Mouse (Mus musculus) liver, embryonic 14.5 days (tissue): ENCODE data around the gene Sema5a. TPM values are rescaled to one million over a fixed set of nuclear protein-coding genes. Genes with fewer than 3 reads are reported as not detected.

Source experiments
- ATAC-seq: fragments of 200-750 bp; cut with Nextera tagmentation; 2 replicates; pipeline ENCODE4 v1.8.0; 2017; ENCODE audit warnings: moderate number of reproducible peaks, mild to moderate bottlenecking, moderate library complexity; ENCODE audit not compliant: insufficient read depth
- DNase-seq, 3 experiments: peaks; one replicate each; pipeline ENCODE4 v3.0.0-alpha.2; 2012 to 2013; ENCODE audit warnings: low read depth in 3 of 3, low spot score in 3 of 3
- H3K27ac ChIP-seq: fragments of 300-500 bp; sonication (generic); 2 replicates; pipeline ENCODE4 v1.5.1; 2014; ENCODE audit warnings: moderate library complexity, mild to moderate bottlenecking, control low read depth, inconsistent platforms
- H3K27me3 ChIP-seq: fragments of 300-500 bp; sonication (generic); 2 replicates; pipeline ENCODE4 v1.6.1; 2014; ENCODE audit warnings: mild to moderate bottlenecking, low read length, moderate library complexity; ENCODE audit not compliant: control insufficient read depth, insufficient read depth
- H3K36me3 ChIP-seq: fragments of 300-500 bp; sonication (generic); replicated peaks from 2 replicates; pipeline ENCODE4 v1.6.1; 2014; ENCODE audit warnings: low read depth; ENCODE audit not compliant: control insufficient read depth, insufficient read depth
- H3K4me1 ChIP-seq, 2 experiments: fragments of 200-500 bp in 1 of 2; fragments of 300-500 bp in 1 of 2; sonication (generic) in 1 of 2; replicated peaks; 2 replicates each; pipeline ENCODE4 v1.6.1; 2012 to 2014; ENCODE audit warnings: antibody characterized with exemption in 1 of 2, inconsistent platforms in 1 of 2, low read length in 1 of 2; ENCODE audit not compliant: control insufficient read depth in 2 of 2, insufficient read depth in 2 of 2
- H3K4me2 ChIP-seq: fragments of 300-500 bp; sonication (generic); 2 replicates; pipeline ENCODE4 v1.6.1; 2014; ENCODE audit warnings: low read depth, mild to moderate bottlenecking, control low read depth, moderate library complexity
- H3K4me3 ChIP-seq, 2 experiments: fragments of 200-500 bp in 1 of 2; fragments of 300-500 bp in 1 of 2; sonication (generic) in 1 of 2; 2 replicates each; pipeline ENCODE4 v1.5.1; 2012 to 2014; ENCODE audit warnings: low read depth in 2 of 2, low read length in 2 of 2, mild to moderate bottlenecking in 2 of 2, control low read depth in 1 of 2, inconsistent platforms in 1 of 2, moderate library complexity in 1 of 2; ENCODE audit not compliant: insufficient read depth in 1 of 2
- H3K9ac ChIP-seq: fragments of 300-500 bp; sonication (generic); replicated peaks from 2 replicates; pipeline ENCODE4 v1.6.1; 2014; ENCODE audit warnings: mild to moderate bottlenecking, control low read depth, moderate library complexity
- H3K9me3 ChIP-seq: fragments of 300-500 bp; sonication (generic); 2 replicates; pipeline ENCODE4 v1.6.1; 2016; ENCODE audit warnings: low read length, mixed read lengths; ENCODE audit not compliant: control insufficient read depth
- CTCF ChIP-seq: IDR thresholded peaks from 2 replicates; pipeline ENCODE4 v1.5.1; 2016; ENCODE audit warnings: antibody characterized with exemption, low read depth, control low read depth
- EP300 ChIP-seq: IDR thresholded peaks from 2 replicates; pipeline ENCODE4 v1.6.1; 2016; ENCODE audit warnings: antibody characterized with exemption, low read depth
- WGBS: fragments of 180-500 bp; shearing (Covaris S2); extraction: QIAGEN DNeasy Blood & Tissue Kit; methylation state at CpG from one replicate; pipeline ENCODE4 v1.1.7; 2014; ENCODE audit not compliant: insufficient replicate concordance; 5-methylcytosine and 5-hydroxymethylcytosine counted together
- polyA plus RNA-seq, 2 experiments: library from polyadenylated mRNA; depleted of rRNA in 1 of 2; stranded (reverse) in 1 of 2; unstranded in 1 of 2; fragments of >200 nt; fragmentation: Nextera tagmentation in 1 of 2; extraction: Ambion mirVana in 1 of 2; gene quantifications; 2 replicates each; pipeline versions ENCODE4 v1.2.1 to v1.2.3; 2012 to 2014

The Sema5a gene
- polyA plus RNA-seq, 2 experiments = 0.29 to 0.35 TPM

DNA sequence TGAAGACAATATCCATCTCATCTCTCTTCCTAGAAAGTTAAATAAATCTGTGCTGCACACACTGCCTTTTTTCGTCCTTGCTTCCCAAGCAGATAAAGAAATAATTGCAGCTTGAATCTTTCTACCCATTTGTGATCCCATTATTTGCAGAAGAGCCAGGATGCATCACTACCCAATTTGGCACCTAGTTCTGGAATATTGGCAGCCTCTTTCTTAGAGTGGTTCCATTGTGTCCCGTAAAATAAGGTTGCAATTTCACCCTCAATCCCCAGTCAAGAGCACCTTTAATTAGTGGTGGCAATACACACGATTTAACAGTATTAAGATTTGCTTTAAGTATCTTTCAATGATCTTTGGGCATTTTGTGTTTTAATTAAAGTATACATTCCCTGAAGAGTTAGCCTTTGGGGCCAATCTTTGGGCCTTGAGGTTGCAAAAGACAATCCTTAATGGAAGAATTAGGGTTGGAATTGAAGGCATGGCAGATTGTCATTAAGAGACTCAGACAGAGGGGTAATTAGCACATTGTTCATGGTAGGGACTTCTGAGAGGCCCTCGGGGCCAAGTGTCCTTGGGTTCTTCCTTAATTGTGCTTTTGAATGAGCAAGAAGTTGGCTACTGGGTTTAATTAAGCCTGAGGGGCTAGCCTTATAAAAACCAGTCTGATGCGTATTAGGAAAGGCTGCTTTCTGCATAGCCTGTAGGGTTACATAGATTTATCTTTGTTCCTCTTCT, 14.9 kb downstream of the Sema5a start:
- no peak for TF ChIP-seq EP300
- TF ChIP-seq CTCF = no peak
- WGBS = 49% methylated on average over 5 of the region's 5 CpGs
- no peaks in the 10 kb centered on the region for H3K27me3 ChIP-seq

DNA sequence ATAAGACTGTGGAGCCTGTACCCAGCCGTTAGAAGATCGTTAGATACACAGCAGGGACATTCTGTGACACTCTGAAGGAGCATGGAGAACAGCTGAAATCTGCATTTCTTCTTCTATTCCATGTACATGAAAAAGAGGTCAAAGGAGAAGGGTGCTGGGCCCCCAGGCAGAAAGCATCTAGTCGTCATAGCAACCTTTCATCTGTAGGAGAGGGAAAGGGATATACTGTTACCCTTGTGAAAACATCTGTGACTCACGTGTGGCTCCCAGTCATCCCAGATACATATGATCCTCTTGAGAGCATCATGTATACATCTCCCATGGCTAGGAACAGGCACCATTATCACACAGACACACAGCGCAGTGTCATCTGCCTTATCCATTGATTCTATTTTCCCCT, 16.3 kb downstream of the Sema5a start:
- no peak for TF ChIP-seq CTCF
- no peak for TF ChIP-seq EP300
- H3K9ac ChIP-seq = no peak overlapping the region
- H3K36me3 ChIP-seq = no peaks in the 10 kb centered on the region
- WGBS = 57% methylated on average over 5 of the region's 5 CpGs
- no peak overlapping the region for H3K4me2 ChIP-seq
- no peak overlapping the region for H3K4me3 ChIP-seq
- ATAC-seq (no peak), DNase-seq (no peak)
- H3K27me3 ChIP-seq = no peaks in the 10 kb centered on the region
- no peaks in the 10 kb centered on the region for H3K9me3 ChIP-seq
- H3K27ac ChIP-seq = no peak overlapping the region
- H3K4me1 ChIP-seq = peaks cover 0 to 5% of the 10 kb centered on the region in 2 experiments; a peak in 2 of 4 replicates

More for the DNA sequence above, 14.9 kb downstream of the Sema5a start:
- H3K4me1 ChIP-seq = no peaks in the 10 kb centered on the region
- no peak overlapping the region for H3K27ac ChIP-seq
- no peak overlapping the region for H3K9ac ChIP-seq
- no peaks in the 10 kb centered on the region for H3K9me3 ChIP-seq
- H3K36me3 ChIP-seq = no peaks in the 10 kb centered on the region
- ATAC-seq (no peak), DNase-seq (no peak)
- H3K4me2 ChIP-seq = no peak overlapping the region
- no peak overlapping the region for H3K4me3 ChIP-seq

DNA sequence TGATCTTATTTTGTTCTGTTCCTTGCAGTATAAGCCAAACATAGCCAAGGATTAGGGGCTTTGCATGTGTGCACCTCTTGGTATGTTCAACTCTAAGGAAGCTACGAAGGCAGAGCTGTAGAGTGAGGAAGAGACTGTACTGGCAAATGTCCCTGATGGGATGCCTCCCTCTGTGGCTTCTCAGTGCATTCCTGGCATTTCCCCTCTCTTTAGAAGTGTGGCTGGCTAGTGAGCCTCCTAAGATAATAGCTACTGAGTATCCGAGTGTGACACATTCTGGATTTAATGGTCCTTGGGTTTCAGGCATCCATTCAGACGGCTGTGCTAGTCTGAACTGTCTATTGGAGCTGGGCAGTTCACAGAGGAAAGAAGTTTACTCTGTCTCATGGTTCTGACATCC, 19.0 kb downstream of the Sema5a start:
- WGBS = 46% methylated on average over 3 of the region's 3 CpGs
- DNase-seq = no peak

DNA sequence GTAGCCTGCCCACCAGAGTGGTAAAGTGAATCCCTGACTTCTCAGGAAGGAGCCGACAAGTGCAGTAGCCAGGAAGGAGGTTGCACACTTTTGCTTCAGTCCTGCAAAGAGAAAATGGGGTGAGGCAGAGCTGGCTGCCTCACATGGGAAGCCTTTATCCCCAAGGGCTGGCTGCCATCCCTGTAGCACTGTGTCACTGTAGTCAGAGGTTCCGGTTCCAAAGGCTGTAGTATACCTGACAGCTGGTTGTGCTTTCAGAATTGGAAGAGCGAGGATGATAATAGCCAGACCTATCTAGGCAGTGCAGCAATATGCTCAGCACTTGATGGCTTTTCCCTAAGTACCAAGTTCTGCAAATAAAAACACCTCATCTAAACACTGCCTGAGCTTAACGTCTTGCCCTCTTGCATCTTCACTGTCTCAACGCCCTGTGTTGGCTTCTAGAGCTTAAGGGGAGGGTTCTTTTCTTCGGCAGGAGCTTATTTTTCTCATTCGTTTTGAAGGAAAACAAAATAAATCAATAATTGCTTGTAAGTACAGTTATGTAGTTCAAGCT, 20.3 kb downstream of the Sema5a start:
- H3K4me1 ChIP-seq = peaks cover 0 to 11% of the 10 kb centered on the region in 2 experiments; a peak in 2 of 4 replicates
- no peak overlapping the region for H3K4me3 ChIP-seq
- no peaks in the 10 kb centered on the region for H3K9me3 ChIP-seq
- ATAC-seq (no peak), DNase-seq (no peak)
- H3K36me3 ChIP-seq = no peaks in the 10 kb centered on the region
- no peak overlapping the region for H3K27ac ChIP-seq
- TF ChIP-seq CTCF (no peak), EP300 (no peak)
- WGBS = 65% methylated on average over 7 of the region's 7 CpGs
- no peaks in the 10 kb centered on the region for H3K27me3 ChIP-seq
- no peak overlapping the region for H3K9ac ChIP-seq
- no peak overlapping the region for H3K4me2 ChIP-seq

More for the DNA sequence above, 19.0 kb downstream of the Sema5a start:
- Histone ChIP-seq H3K27ac (no peak overlapping the region), H3K4me3 (no peak overlapping the region), H3K27me3 (no peaks in the 10 kb centered on the region), H3K4me1 (peaks cover 0 to 11% of the 10 kb centered on the region in 2 experiments; a peak in 2 of 4 replicates), H3K36me3 (no peaks in the 10 kb centered on the region), H3K9ac (no peak overlapping the region), H3K4me2 (no peak overlapping the region), H3K9me3 (no peaks in the 10 kb centered on the region)
- TF ChIP-seq CTCF = no peak
- TF ChIP-seq EP300 = no peak
- no peak for ATAC-seq

DNA sequence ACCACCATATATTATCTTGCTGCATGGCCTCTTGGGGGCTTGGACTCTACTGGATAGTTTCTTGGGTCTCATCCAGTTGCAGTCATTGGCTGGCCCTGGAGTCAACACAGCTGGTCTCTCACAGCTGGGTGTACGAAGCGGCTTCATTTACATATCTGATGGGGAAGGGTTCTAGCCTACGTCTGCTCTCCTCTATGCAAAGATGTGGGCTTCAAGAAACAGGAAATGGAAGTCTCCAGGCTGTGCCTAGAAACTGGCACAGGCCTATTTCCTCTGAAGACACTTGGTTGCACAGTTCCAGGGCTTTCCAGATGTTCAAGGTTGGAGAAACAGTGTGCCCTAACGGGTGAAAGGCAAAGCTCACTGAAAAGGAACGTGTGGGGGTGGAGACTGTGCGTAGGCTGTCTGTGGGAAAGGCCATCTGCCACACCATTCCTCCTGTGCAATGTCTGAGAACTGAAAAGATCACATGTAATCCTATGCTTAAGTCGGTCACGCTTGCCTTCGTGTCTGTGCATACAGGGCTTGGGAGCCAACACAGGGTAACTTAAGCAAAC, 20.8 kb downstream of the Sema5a start:
- TF ChIP-seq CTCF = no peak
- no peak for TF ChIP-seq EP300
- peaks cover 0 to 11% of the 10 kb centered on the region in 2 experiments; a peak in 2 of 4 replicates for H3K4me1 ChIP-seq
- H3K9ac ChIP-seq = no peak overlapping the region
- H3K36me3 ChIP-seq = no peaks in the 10 kb centered on the region
- DNase-seq = no peak
- H3K27ac ChIP-seq = no peak overlapping the region
- no peak overlapping the region for H3K4me2 ChIP-seq
- WGBS = 58% methylated on average over 9 of the region's 9 CpGs
- no peak overlapping the region for H3K4me3 ChIP-seq
- no peak for ATAC-seq
- H3K9me3 ChIP-seq = no peaks in the 10 kb centered on the region
- no peaks in the 10 kb centered on the region for H3K27me3 ChIP-seq
